Mouse (Mus musculus) cerebellum, adult 11-12 months (tissue): Measurements from ENCODE around the gene Rbks.

ENCODE experiments used
- DNase-seq: peaks from one replicate; pipeline ENCODE4 v3.0.0; 2022

Rbks gene

GRCm38 (mm10) chr5:31576539-31576975, 120.9 kb downstream of the Rbks start:
- no peak for DNase-seq
